Mouse (Mus musculus) hindbrain, embryonic 12.5 days (tissue): ENCODE data around the gene Tbx6. TPM values are rescaled to one million over a fixed set of nuclear protein-coding genes. Genes with fewer than 3 reads are reported as not detected.

Experiments used
- ATAC-seq: fragments of 200-750 bp; cut with Nextera tagmentation; 2 replicates; pipeline ENCODE4 v1.8.0; 2017; ENCODE audit warnings: moderate TSS enrichment; ENCODE audit not compliant: low FRiP score
- H3K27ac ChIP-seq: fragments of 300-500 bp; sonication (generic); 2 replicates; pipeline ENCODE4 v1.5.1; 2016; ENCODE audit warnings: mild to moderate bottlenecking
- H3K27me3 ChIP-seq: fragments of 300-500 bp; sonication (generic); 2 replicates; pipeline ENCODE4 v1.6.1; 2016; ENCODE audit warnings: mild to moderate bottlenecking
- H3K36me3 ChIP-seq: fragments of 300-500 bp; sonication (generic); 2 replicates; pipeline ENCODE4 v1.6.1; 2016; ENCODE audit warnings: mild to moderate bottlenecking
- H3K4me1 ChIP-seq: fragments of 300-500 bp; sonication (generic); 2 replicates; pipeline ENCODE4 v1.6.1; 2016
- H3K4me2 ChIP-seq: fragments of 300-500 bp; sonication (generic); replicated peaks from 2 replicates; pipeline ENCODE4 v1.6.1; 2016; ENCODE audit warnings: mild to moderate bottlenecking
- H3K4me3 ChIP-seq: fragments of 300-500 bp; sonication (generic); 2 replicates; pipeline ENCODE4 v1.5.1; 2016; ENCODE audit warnings: mild to moderate bottlenecking
- H3K9ac ChIP-seq: fragments of 300-500 bp; sonication (generic); 2 replicates; pipeline ENCODE4 v1.6.1; 2016; ENCODE audit warnings: mild to moderate bottlenecking, moderate library complexity
- H3K9me3 ChIP-seq: fragments of 300-500 bp; sonication (generic); replicated peaks from 2 replicates; pipeline ENCODE4 v1.6.1; 2016; ENCODE audit warnings: mild to moderate bottlenecking
- WGBS: fragments of 180-500 bp; shearing (Covaris S2); methylation state at CpG from one replicate; pipeline ENCODE4 v1.1.7; 2016; 5-methylcytosine and 5-hydroxymethylcytosine counted together
- polyA plus RNA-seq: library from polyadenylated mRNA; unstranded; fragments of >200 nt; fragmentation: Nextera tagmentation; extraction: Ambion mirVana; gene quantifications from 2 replicates; pipeline ENCODE4 v1.2.1, GENCODE M21; 2016

Tbx6 gene
- 0.48 and 1.1 TPM in 2 replicates for polyA plus RNA-seq

DNA sequence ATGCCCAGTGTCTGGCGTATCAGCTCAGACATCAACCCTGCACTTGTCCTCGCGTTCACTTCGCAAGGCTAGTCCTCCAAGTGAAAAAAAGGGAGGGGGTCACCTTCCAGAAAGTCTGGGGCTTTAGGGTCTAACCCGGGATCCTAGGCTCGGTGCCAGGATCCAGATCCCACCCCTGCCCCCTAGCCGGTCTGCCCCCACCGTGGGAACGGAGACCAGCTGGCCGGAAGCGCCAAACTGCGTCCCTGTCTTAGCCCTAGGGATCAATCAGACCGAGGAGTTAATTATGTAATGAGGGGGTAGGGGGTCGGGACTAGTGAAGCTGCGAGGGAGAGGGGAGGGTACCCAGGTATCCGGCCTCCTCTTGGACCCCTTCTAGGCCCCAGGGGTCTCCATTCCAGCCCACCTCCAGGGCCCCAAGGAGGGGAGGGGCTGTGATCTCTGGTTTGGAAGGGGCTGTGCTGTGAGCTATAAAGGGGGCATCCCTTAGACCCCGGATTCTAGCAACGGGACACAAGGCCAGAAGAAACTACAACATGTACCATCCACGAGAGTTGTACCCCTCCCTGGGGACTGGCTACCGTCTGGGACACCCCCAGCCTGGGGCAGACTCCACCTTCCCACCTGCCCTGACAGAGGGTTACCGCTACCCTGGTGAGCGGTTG, at the start of gene Tbx6:
Gene Tbx6 (plus strand): TSS at position 513 of the 665 bp plus-strand sequence.
- 7% methylated on average over 22 of the region's 22 CpGs for WGBS
- H3K4me1 ChIP-seq: peaks cover 39% of the 10 kb centered on the region

DNA sequence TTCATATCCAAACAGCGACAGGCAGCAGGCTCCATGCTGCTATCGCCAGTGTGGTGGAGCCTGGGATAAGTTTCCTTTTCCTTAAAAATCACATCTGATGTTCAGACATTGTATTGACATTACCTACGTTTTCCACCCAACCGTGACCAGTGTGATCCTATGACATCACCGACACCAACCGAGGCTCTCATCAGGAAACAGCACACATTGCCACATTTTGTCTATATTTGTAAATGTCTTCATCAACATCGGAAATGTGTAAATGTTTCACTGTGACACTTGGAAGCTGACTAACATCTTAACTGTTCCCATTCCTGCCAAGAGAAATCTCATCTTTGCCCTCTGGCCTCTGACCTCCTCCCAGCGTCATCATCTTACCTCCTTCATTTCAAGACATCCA, 45.2 kb upstream of the Tbx6 start:
- peaks cover 6% of the 10 kb centered on the region; the same call in 1 of the 2 replicates for H3K4me1 ChIP-seq
- no peak overlapping the region for H3K9ac ChIP-seq
- H3K27ac ChIP-seq: no peak overlapping the region
- no peak overlapping the region for H3K4me3 ChIP-seq
- WGBS: 78% methylated on average over 8 of the region's 8 CpGs
- no peak overlapping the region for H3K4me2 ChIP-seq
- no peaks in the 10 kb centered on the region for H3K36me3 ChIP-seq
- no peaks in the 10 kb centered on the region for H3K9me3 ChIP-seq
- no peaks in the 10 kb centered on the region for H3K27me3 ChIP-seq
- ATAC-seq: no peak

More for the DNA sequence above, at the start of gene Tbx6:
- Histone ChIP-seq H3K4me3 (peak within 1 kb of the TSS; percentile 37), H3K9me3 (no peaks in the 10 kb centered on the region), H3K4me2 (peak within 1 kb of the TSS; percentile 82), H3K27me3 (no peaks in the 10 kb centered on the region), H3K36me3 (peaks cover 31% of the 10 kb centered on the region), H3K9ac (peak within 1 kb of the TSS; percentile 55), H3K27ac (peak within 1 kb of the TSS; percentile 83)
- ATAC-seq: peak; percentile 38

DNA sequence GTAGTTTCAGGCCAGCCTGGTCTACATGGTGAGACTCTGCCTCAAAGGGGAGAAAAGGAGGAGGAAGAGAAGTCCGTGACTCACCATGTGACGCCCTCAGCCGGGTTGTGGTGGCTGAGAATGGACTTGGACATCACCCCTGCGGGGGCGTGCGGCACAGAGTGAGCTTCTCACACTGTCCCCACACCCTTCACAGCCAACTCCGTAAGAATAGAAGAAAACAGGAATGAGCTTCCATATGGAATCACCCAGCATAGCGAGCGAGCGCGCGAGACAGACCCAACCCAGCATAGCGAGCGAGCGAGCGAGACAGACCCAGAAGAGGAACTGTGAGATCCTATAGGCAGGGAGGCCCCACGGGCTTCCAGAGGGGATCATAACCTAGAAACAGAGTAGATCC, 41.7 kb upstream of the Tbx6 start:
- Histone ChIP-seq H3K9me3 (no peaks in the 10 kb centered on the region), H3K27me3 (no peaks in the 10 kb centered on the region), H3K27ac (no peak overlapping the region), H3K4me2 (no peak overlapping the region), H3K36me3 (no peaks in the 10 kb centered on the region), H3K4me1 (peaks cover 6% of the 10 kb centered on the region; the same call in 1 of the 2 replicates), H3K4me3 (no peak overlapping the region), H3K9ac (no peak overlapping the region)
- 83% methylated on average over 17 of the region's 17 CpGs for WGBS
- ATAC-seq: no peak

DNA sequence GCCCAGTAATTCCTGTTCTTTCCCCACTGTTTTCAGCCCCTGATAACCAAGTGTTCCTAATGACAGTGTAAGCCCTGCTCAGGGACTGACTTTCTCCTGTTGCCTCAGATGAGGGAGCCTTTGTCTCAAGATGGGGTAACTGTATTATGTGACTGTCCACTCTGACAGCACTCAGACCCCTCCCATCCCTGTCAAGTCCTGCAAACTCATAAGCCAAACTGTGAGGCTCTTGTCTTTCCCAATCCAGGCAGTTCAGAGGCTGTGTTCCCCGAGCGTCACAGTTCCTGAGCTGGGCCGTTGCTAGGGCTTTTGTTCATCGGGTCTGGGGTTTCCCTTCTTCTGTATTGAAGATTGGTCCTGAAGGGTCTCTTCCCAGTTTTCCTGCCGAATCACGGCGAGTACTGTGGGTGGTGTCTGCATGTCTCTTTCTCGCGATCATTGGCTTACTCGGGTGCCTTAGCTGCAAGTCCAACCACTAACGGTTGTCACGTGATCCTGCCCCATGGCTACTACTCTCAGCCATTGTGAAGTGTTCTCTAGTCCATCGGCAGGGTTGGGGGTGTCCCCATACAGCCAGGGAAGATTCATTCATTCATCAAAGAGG, 41.0 kb upstream of the Tbx6 start:
- Histone ChIP-seq H3K9me3 (no peaks in the 10 kb centered on the region), H3K27ac (no peak overlapping the region), H3K9ac (no peak overlapping the region), H3K4me2 (no peak overlapping the region), H3K4me1 (peaks cover 6% of the 10 kb centered on the region; the same call in 1 of the 2 replicates), H3K27me3 (no peaks in the 10 kb centered on the region), H3K4me3 (no peak overlapping the region), H3K36me3 (no peaks in the 10 kb centered on the region)
- ATAC-seq: no peak
- 78% methylated on average over 13 of the region's 13 CpGs for WGBS

GRCm38 (mm10) chr7:126740977-126741376, 40.3 kb upstream of the Tbx6 start:
- Histone ChIP-seq H3K9me3 (no peaks in the 10 kb centered on the region), H3K36me3 (no peaks in the 10 kb centered on the region), H3K4me2 (no peak overlapping the region), H3K4me1 (peaks cover 6% of the 10 kb centered on the region; the same call in 1 of the 2 replicates), H3K4me3 (no peak overlapping the region), H3K27me3 (no peaks in the 10 kb centered on the region), H3K27ac (no peak overlapping the region), H3K9ac (no peak overlapping the region)
- WGBS: 87% methylated on average over 5 of the region's 5 CpGs
- ATAC-seq: no peak

GRCm38 (mm10) chr7:126741452-126741851, 39.8 kb upstream of the Tbx6 start:
- Histone ChIP-seq H3K27me3 (no peaks in the 10 kb centered on the region), H3K9me3 (no peaks in the 10 kb centered on the region), H3K36me3 (no peaks in the 10 kb centered on the region), H3K4me3 (no peak overlapping the region), H3K4me2 (no peak overlapping the region), H3K4me1 (peaks cover 6% of the 10 kb centered on the region; the same call in 1 of the 2 replicates), H3K27ac (no peak overlapping the region), H3K9ac (no peak overlapping the region)
- ATAC-seq: no peak
- WGBS: 89% methylated on average over 5 of the region's 5 CpGs

DNA sequence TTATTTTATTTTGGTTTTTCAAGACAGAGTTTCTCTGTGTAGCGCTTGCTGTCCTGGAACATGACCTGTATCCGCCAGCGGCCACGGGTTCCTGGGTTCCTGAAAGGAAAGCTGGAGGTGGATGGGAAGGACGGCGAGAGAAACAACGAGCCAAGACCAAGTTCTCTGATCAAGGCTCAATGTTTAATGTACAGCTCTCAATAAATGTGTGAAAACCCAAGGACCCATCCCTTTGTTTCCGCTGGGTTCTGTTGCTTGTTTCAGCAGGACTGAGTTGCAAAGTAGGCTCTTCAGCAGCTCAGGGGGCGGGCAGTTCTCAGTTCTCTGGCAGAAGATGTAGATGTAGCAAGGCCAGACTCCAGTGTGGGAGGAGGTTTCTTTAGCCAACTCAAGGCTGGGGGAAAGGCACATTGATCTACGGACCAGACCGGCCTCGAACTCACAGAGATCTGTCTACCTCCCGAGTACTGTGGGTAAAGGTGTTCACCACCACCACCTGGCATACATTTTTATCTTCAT, 39.3 kb upstream of the Tbx6 start:
- Histone ChIP-seq H3K4me3 (no peak overlapping the region), H3K4me1 (peaks cover 6% of the 10 kb centered on the region; the same call in 1 of the 2 replicates), H3K9me3 (no peaks in the 10 kb centered on the region), H3K4me2 (no peak overlapping the region), H3K27me3 (no peaks in the 10 kb centered on the region), H3K36me3 (no peaks in the 10 kb centered on the region), H3K9ac (no peak overlapping the region), H3K27ac (no peak overlapping the region)
- WGBS: 90% methylated on average over 13 of the region's 13 CpGs
- ATAC-seq: no peak

GRCm38 (mm10) chr7:126746066-126746465, 35.2 kb upstream of the Tbx6 start:
- Histone ChIP-seq H3K27me3 (no peaks in the 10 kb centered on the region), H3K9me3 (no peaks in the 10 kb centered on the region), H3K4me2 (no peak overlapping the region), H3K4me1 (no peaks in the 10 kb centered on the region), H3K4me3 (no peak overlapping the region), H3K36me3 (no peaks in the 10 kb centered on the region), H3K9ac (no peak overlapping the region), H3K27ac (no peak overlapping the region)
- no peak for ATAC-seq
- WGBS: 90% methylated on average over 12 of the region's 12 CpGs

DNA sequence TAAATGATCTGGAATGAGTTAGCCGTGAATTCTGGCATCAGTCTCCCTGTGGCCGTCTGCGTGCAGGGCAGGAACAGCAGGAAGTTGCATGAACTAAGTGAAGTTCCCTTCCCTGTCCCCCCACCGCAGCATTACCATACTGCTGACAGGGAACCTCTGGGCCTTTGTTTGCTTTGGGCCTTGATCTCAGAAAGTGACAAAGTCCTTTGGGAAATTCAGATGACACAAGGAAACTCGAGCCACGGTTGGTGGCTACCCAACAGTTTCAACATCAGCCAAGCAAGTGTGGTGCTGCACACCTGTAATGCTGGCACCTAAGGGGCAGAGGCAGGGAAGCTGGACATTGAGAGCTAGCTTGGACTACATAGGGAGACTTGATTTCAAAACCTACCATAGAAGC, 34.5 kb upstream of the Tbx6 start:
- no peaks in the 10 kb centered on the region for H3K36me3 ChIP-seq
- WGBS: 38% methylated on average over 6 of the region's 6 CpGs
- H3K9me3 ChIP-seq: no peaks in the 10 kb centered on the region
- no peak overlapping the region for H3K27ac ChIP-seq
- H3K27me3 ChIP-seq: no peaks in the 10 kb centered on the region
- no peak overlapping the region for H3K9ac ChIP-seq
- no peak for ATAC-seq
- no peak overlapping the region for H3K4me2 ChIP-seq
- H3K4me1 ChIP-seq: no peaks in the 10 kb centered on the region
- H3K4me3 ChIP-seq: no peak overlapping the region

GRCm38 (mm10) chr7:126748824-126749223, 32.5 kb upstream of the Tbx6 start:
- Histone ChIP-seq H3K9me3 (no peaks in the 10 kb centered on the region), H3K9ac (no peak overlapping the region), H3K27me3 (no peaks in the 10 kb centered on the region), H3K4me1 (no peaks in the 10 kb centered on the region), H3K36me3 (no peaks in the 10 kb centered on the region), H3K4me3 (no peak overlapping the region), H3K4me2 (no peak overlapping the region), H3K27ac (no peak overlapping the region)
- WGBS: 76% methylated on average over 7 of the region's 7 CpGs
- no peak for ATAC-seq

- ATAC-seq: no peak
- 96% methylated on average over 17 of the region's 17 CpGs for WGBS
- Histone ChIP-seq H3K9me3 (no peaks in the 10 kb centered on the region), H3K27me3 (no peaks in the 10 kb centered on the region), H3K27ac (no peak overlapping the region), H3K4me2 (no peak overlapping the region), H3K4me3 (no peak overlapping the region), H3K9ac (no peak overlapping the region), H3K4me1 (peaks cover 4% of the 10 kb centered on the region; the same call in 1 of the 2 replicates), H3K36me3 (no peaks in the 10 kb centered on the region)
Measured at GRCm38 (mm10) chr7:126749582-126750343, 31.5 kb upstream of the Tbx6 start.

- Histone ChIP-seq H3K27me3 (no peaks in the 10 kb centered on the region), H3K4me2 (peak overlapping the region; percentile 29), H3K4me3 (no peak overlapping the region), H3K36me3 (no peaks in the 10 kb centered on the region), H3K9ac (no peak overlapping the region), H3K4me1 (peaks cover 10% of the 10 kb centered on the region; the same call in 1 of the 2 replicates), H3K9me3 (no peaks in the 10 kb centered on the region), H3K27ac (no peak overlapping the region)
- ATAC-seq: no peak
- 1% methylated on average over 9 of the region's 9 CpGs for WGBS
Measured at GRCm38 (mm10) chr7:126754866-126755265, 26.4 kb upstream of the Tbx6 start.
